Mouse (Mus musculus): ENCODE measurements at regions not wholly inside any gene's neighbourhood (a gene's known extent, or its start where the extent isn't known, plus 50 kb on each side); places are given as distances from the start of the nearest gene placed in this dataset.

GRCm38 (mm10) chr11:109088488-109089252 lies 55.5 kb downstream of the E030025P04Rik start:
- DNase-seq (ENCODE audit: low spot score in 2 of 2) = no peak

DNA sequence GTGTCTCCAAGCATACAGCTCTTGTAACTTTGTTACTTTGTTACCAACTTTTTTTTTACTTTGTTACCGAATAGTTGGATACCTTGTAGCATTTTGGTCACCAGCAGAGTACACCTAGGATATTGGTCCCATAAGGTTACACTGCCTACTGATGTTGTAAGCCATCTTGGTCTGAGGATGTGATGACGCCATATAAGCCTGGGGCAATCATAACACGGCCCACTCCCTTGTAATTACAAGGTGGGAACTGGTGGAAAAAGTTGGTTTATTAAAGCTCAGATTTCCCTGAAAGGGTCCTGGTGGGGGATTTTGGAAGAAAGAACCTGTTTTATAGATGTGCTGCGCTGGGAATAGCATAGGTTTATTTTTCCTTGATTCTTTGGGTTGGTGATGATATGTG lies 62.2 kb downstream of the E030025P04Rik start:
- DNase-seq (ENCODE audit: low spot score in 2 of 2) = no peak

DNA sequence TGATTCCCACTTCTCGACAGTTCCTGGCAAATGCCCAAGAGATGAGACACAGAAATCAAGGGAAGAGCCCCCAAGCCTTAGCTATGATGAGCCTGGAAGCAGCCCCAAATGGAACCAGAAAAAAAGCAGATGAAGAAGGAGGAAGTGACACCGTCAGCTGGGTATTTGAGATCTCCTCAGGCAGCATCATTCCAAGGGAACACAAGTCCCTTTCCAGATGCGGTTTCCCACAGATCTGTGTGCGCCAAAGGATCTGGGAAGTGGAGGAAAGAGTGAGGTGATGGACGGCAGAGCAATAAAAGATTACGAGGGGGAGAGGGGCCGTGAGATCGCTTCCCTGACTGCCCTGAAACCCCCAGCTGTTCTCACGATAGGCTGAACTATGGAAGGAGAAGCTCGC lies 62.7 kb downstream of the E030025P04Rik start:
- no peak for DNase-seq (ENCODE audit: low spot score in 2 of 2)

DNA sequence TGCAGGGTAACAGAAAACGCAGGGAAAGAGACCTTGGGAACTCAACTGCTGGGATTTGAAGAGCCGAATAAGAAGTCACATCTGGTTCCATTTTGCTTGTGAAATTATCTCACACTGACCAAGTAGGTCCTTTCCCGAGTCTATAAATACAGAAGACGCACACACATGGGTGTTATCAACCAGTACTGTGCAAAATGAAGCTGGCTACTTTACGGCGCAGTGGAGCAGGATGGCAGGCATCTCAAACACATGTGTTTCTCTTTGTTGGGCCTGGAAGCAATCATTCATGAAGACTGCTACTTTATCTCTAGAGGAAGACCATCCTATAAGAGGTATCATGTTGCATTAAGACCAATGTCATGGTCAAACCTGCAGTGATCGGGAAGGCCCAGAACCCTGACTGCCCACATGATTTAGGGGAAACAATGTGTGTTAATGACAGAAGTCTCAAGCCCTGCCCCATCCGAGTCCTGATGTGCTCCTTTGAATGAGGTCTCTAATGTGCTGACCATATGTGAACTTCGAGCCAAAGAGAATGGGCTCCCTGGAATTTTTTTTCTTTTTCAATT lies 63.2 kb downstream of the E030025P04Rik start:
- DNase-seq (ENCODE audit: low spot score in 2 of 2) = no peak

- DNase-seq (ENCODE audit: low spot score in 2 of 2) = no peak
These were observed 64.7 kb downstream of the E030025P04Rik start for GRCm38 (mm10) chr11:109079466-109079865.

DNA sequence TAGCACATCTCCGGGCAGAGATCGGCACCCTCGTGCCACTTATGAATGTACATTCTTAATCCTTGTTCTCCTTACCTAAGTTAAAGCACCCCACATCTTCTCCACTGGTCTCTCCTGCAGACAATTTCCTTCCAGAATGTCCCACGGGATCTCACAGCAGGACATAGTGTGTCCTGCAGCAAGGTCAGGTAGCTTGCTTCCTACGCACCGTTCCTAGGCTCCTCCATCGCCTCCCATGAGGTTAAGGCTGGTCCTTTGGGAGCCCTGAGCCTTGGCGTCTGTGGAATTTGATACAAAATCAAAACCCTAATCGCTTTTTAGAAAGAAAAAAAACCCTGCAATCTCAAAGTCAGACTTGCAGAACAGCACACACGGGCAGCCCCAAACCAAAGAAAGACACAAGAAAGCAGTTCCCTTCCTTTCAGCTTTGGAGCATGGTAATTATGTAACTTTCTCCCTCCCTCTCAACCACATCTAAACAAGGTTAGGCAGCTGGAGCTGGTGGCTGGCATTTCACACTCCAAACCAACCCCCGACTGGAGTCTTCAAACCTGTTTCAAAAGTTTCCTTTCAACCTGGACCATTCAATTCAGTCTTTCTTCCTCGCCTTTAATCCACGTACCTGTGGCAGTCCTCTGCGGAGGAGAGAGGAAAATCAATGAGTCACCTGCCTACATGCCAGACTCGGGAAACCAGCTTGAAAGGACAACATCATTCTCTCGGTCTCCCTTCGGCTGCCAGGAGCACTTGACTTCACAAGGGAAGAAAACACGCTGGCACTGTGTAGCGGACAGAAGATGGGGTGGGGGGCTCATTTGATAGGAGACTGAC lies 67.4 kb downstream of the E030025P04Rik start:
- DNase-seq (ENCODE audit: low spot score in 2 of 2) = no peak

- DNase-seq (ENCODE audit: low spot score in 2 of 2) = no peak
These were observed 72.8 kb downstream of the E030025P04Rik start for GRCm38 (mm10) chr11:109071340-109071739.

DNA sequence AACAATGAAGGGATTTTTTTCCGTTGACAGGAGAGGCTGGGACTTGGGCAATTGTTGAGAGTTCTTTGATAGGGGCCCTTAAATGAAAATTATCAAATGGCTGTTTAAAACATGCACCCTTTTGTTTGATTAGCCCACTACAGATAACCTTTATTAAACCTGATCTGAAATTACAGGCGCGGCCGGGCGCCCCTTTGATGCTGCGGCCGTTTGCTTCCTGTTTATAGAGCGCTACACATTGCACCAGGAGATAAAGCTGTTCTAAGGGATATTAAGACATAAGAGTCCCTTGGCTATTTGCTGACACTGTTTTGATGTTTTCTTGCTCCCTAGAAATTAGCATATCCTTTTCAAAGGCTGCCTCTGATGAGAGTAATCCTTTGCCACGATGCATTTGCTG lies 73.8 kb downstream of the E030025P04Rik start:
- no peak for DNase-seq (ENCODE audit: low spot score in 2 of 2)

DNA sequence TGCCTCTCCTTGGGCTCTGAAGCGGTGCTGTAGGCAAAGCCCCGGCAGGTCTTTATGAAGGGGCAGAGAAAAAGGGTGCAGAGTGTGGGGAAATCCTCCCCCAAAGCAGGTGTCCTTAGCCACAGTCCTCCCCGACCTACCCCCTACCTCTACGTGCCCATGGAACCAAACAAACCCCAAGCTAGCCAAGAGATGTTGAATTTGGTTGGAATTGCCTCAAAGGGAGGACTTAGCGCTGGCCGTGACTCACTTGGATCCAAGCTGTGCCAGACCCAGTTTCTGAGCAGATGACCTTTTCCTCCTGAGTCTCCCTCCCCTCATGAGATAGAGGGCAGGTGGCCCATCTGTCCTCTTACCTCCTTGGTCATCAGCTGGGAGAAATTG lies 74.9 kb downstream of the E030025P04Rik start:
- DNase-seq (ENCODE audit: low spot score in 2 of 2) = no peak

DNA sequence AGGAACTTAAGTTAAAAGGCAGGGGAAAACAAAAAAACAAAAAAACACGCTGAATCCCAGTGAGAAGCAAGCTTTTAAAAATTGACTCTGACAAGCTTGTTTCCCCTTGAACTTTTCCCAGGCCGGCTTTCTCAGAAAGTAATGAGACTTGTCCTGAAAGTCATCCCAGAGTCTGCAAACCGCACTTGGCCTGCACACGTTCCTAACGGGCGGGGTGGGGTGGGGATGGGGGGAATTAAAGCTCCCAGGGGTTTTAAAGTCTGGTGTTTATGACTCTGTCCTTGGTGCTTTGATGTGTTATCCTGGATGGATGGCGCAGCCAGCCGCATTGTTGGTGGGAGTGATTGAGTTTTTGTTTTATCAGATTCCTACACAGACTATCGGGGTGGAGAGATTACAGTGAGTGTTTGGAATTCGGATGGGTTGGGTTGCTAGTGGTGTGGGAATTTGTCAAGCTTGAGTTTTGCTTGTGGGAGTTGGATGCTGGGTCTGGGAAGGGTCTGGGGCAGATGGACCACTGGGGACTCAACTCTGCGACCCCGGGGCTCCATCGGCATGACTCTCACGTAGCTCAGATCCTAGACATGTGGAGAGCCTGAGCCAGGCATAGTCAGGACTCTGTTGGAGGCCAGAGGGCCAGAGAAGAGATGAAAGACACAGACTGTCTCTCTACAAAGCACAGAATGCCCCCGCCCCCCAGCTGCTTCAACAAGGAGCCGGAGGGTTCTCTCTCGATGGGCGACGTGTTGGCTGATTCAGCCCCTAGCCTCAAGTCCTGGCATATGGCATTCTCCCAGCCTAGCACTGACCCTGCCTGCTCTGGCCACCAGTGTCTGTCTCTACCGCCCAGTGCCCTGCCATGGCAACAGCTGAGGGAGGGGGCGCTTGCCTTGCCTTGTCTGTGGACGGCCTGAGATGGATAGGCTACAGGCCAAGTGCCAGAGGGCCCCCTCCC lies 75.5 kb downstream of the E030025P04Rik start:
- peak; percentile 25 to 26 for DNase-seq (ENCODE audit: low spot score in 2 of 2)

GRCm38 (mm10) chr11:109067733-109068132 lies 76.4 kb downstream of the E030025P04Rik start:
- DNase-seq (ENCODE audit: low spot score in 2 of 2) = no peak

DNA sequence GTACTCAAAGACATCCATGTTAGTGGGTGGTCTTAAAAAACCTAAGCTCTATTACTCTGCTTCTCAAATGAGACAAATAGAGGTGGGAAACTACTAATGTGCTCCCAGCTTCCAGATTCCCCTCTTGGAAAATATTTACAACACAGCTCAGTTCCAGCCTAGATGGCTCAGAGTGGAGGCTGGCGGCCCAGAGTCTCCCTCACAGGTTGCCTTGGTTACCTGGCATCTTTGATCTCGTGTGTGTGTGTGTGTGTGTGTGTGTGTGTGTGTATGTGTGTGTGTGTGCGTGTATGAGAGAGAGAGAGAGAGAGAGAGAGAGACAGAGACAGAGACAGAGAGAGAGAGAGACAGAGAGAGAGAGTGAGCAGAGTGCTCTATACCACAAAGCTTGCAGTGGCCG lies 82.2 kb downstream of the E030025P04Rik start:
- DNase-seq (ENCODE audit: low spot score in 2 of 2) = peak in 1 of 2 experiments; percentile 18

GRCm38 (mm10) chr11:109060527-109060908 lies 83.7 kb downstream of the E030025P04Rik start:
- DNase-seq (ENCODE audit: low spot score in 2 of 2) = no peak

- no peak for DNase-seq (ENCODE audit: low spot score in 2 of 2)
These were observed 84.2 kb downstream of the E030025P04Rik start for GRCm38 (mm10) chr11:109059863-109060526.

DNA sequence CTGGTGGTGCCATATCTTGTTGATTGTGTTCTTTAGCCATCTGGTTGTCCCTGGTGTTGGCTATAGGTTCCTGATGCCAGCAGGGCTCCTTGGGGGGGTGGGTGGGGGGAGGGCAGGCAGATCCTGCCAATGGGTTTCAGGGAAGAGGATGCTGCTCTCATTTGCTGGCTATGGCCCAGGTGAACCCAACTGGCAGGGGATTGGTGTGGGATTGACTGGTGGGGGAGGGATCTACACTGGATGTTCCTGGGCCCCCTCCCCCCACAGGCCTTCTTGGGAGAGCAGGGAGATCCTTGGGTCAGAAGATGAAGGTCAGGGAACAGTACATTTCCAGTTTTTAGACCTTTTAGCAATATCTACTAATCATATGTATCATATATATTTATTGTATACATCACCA lies 86.1 kb downstream of the E030025P04Rik start:
- DNase-seq (ENCODE audit: low spot score in 2 of 2) = no peak

DNA sequence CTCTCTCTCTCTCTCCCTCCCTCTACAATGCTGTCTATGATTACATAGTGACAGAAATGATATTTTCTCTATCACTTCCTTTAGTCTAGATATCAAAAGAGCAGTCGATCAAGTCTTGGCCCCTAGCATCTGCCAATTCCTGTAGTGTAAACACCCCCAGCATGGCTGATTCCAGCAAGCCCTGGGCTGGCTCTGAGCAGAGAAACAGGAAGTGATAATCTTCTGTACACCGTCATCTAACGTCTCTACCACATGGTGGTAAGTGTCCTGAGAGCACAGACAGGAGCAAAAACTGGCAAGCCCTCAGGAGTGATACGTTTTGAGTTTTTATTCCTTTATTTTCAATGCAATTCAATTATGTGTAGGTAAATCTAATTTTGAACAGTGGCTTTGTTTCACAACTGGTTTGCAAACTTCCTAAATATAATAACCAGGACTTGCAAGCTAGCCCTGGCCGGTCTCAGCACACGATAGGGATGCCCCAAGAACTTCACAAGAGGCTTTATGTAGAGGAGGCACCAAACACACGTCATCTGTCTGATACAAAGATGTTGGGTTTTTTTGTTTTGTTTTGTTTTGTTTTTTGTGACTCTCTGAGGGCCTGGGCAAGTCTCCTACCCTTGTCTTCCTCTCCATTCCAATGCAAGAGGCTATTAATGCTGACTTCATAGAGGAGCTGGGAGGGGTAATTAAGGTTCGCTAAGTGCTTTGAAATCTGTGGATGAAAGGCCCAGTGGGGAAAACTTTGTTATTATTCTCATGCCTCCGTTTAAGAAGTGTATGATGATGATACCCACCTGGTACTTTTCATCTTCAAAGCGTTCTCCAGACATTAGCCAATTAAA lies 95.7 kb downstream of the E030025P04Rik start:
- DNase-seq (ENCODE audit: low spot score in 2 of 2) = no peak

GRCm38 (mm10) chr11:109047483-109048110 lies 96.6 kb downstream of the E030025P04Rik start:
- no peak for DNase-seq (ENCODE audit: low spot score in 2 of 2)

- no peak for DNase-seq (ENCODE audit: low spot score in 2 of 2)
These were observed 97.7 kb downstream of the E030025P04Rik start for GRCm38 (mm10) chr11:109046446-109046845.

DNA sequence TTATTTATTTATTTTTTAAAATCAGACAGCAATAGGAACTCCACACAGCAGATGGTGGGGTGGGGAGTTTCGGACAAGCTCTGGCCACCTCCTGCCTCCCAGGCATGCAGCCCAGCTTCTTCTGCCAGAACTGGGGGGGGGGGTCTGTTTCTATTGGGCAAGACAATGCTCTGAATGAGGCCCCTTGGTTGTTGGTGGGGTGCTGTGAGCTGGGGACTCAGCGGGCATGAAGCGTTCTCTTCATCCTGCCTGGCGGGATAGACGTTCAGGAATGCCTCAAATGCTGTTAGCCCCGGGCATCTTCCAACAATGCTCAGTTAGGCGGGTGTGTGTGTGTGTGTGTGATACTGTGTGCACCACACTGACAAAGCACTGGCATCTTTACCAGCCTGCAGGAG lies 103.7 kb downstream of the E030025P04Rik start:
- no peak for DNase-seq (ENCODE audit: low spot score in 2 of 2)

Measured in frontal cortex, postnatal 10 days (tissue).